Mouse (Mus musculus): ENCODE measurements around the gene Mrpl18.
"Not testable (repeated sequence)": the region's sequence is repeated elsewhere in the genome, so short reads cannot be mapped to it uniquely, and the experiment has no call there.

Gene Mrpl18

GRCm38 (mm10) chr17:12915881-12916583 is at the start of gene Mrpl18:
Gene Mrpl18, minus strand, starts transcription at chr17:12916345.
- DNase-seq (ENCODE audit: low spot score in 2 of 2): peak; percentile 94 to 99

- no peak for DNase-seq (ENCODE audit: low spot score in 2 of 2)
Measured at GRCm38 (mm10) chr17:12963476-12963875, 47.3 kb upstream of the Mrpl18 start.

GRCm38 (mm10) chr17:12960331-12960873 is 44.3 kb upstream of the Mrpl18 start, which contains the start of gene Acat2:
Gene Acat2, minus strand, starts transcription at chr17:12960747.
- peak; percentile 88 to 95 for DNase-seq (ENCODE audit: low spot score in 2 of 2)

GRCm38 (mm10) chr17:12959377-12959776 is 43.2 kb upstream of the Mrpl18 start:
- not testable (repeated sequence) for DNase-seq (ENCODE audit: low spot score in 2 of 2)

- DNase-seq (ENCODE audit: low spot score in 2 of 2): no peak
Measured at GRCm38 (mm10) chr17:12956664-12957063, 40.5 kb upstream of the Mrpl18 start.

GRCm38 (mm10) chr17:12949669-12950068 is 33.5 kb upstream of the Mrpl18 start:
- no peak for DNase-seq (ENCODE audit: low spot score in 2 of 2)

GRCm38 (mm10) chr17:12942459-12943162 is 26.5 kb upstream of the Mrpl18 start:
- no peak for DNase-seq (ENCODE audit: low spot score in 2 of 2)

GRCm38 (mm10) chr17:12941543-12942260 is 25.6 kb upstream of the Mrpl18 start:
- DNase-seq (ENCODE audit: low spot score in 2 of 2): no peak

- no peak for DNase-seq (ENCODE audit: low spot score in 2 of 2)
Measured at GRCm38 (mm10) chr17:12940151-12940805, 24.1 kb upstream of the Mrpl18 start, which contains the start of gene Acat3. Gene Acat3, minus strand, starts transcription at chr17:12940600.

- DNase-seq (ENCODE audit: low spot score in 2 of 2): not testable (repeated sequence)
Measured at GRCm38 (mm10) chr17:12939377-12940148, 23.4 kb upstream of the Mrpl18 start.

- no peak for DNase-seq (ENCODE audit: low spot score in 2 of 2)
Measured at GRCm38 (mm10) chr17:12938077-12938476, 21.9 kb upstream of the Mrpl18 start.

GRCm38 (mm10) chr17:12937412-12937970 is 21.3 kb upstream of the Mrpl18 start:
- no peak for DNase-seq (ENCODE audit: low spot score in 2 of 2)

GRCm38 (mm10) chr17:12935719-12936118 is 19.6 kb upstream of the Mrpl18 start:
- DNase-seq (ENCODE audit: low spot score in 2 of 2): no peak

GRCm38 (mm10) chr17:12931576-12931975 is 15.4 kb upstream of the Mrpl18 start:
- not testable (repeated sequence) for DNase-seq (ENCODE audit: low spot score in 2 of 2)

GRCm38 (mm10) chr17:12925703-12926180 is 9.6 kb upstream of the Mrpl18 start:
- no peak for DNase-seq (ENCODE audit: low spot score in 2 of 2)

GRCm38 (mm10) chr17:12925001-12925400 is 8.9 kb upstream of the Mrpl18 start:
- DNase-seq (ENCODE audit: low spot score in 2 of 2): no peak

- no peak for DNase-seq (ENCODE audit: low spot score in 2 of 2)
Measured at GRCm38 (mm10) chr17:12921073-12921472, 4.9 kb upstream of the Mrpl18 start.

GRCm38 (mm10) chr17:12916588-12917380 is 639 bp upstream of the Mrpl18 start:
- DNase-seq (ENCODE audit: low spot score in 2 of 2): peak in 1 of 2 experiments; percentile 53

- DNase-seq (ENCODE audit: low spot score in 2 of 2): no peak
Measured at GRCm38 (mm10) chr17:12915488-12915880, 661 bp downstream of the Mrpl18 start, which contains the start of gene Tcp1. Gene Tcp1, plus strand, starts transcription at chr17:12915701.
